Mouse (Mus musculus): ENCODE measurements around the gene Gm11060. TPM values are rescaled to one million over a fixed set of nuclear protein-coding genes. Genes with fewer than 3 reads are reported as not detected.
A peak's percentile ranks its signal among the peaks of the same experiment; 100 is the strongest.

Gene Gm11060
- polyA plus RNA-seq (2015; fragmentation: Nextera tagmentation; extraction: Ambion mirVana): not detected in 2 replicates

DNA sequence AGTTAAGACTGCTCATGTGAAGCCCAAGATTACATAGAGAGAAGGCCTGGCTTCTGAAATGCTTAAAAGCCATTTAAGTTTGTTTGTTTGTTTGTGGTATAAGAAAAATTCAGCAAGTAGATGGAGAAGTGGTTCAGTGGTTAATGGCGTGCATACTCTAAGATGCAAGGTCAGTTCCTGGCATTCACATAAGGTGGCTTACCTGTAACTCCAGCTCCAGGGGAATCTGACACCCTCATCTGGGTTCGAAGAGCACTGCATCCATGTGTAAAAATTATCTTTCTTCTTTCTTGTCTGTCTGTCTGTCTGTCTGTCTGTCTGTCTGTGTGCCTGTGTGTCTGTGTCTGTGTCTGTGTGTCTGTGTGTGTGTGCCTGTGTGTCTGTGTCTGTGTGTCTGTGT is at the start of gene Gm11060:
Gene Gm11060, plus strand, starts transcription at position 301 of the 400 bp plus-strand sequence.
- Histone ChIP-seq H3K9ac (replicated peaks) (no peak within 1 kb of the TSS), H3K27me3 (ENCODE audit: insufficient read depth, low read length) (no peaks in the 10 kb centered on the region), H3K4me3 (ENCODE audit: low read depth, low read length) (no peak within 1 kb of the TSS), H3K36me3 (replicated peaks; ENCODE audit: insufficient read depth, low read length) (no peaks in the 10 kb centered on the region), H3K9me3 (ENCODE audit: low read length) (no peaks in the 10 kb centered on the region), H3K4me1 (ENCODE audit: insufficient read depth) (no peaks in the 10 kb centered on the region), H3K4me2 (ENCODE audit: low read depth, low read length) (no peak within 1 kb of the TSS), H3K27ac (ENCODE audit: low read depth) (no peak within 1 kb of the TSS)
- WGBS (ENCODE audit: insufficient replicate concordance): 68% methylated on average over 2 of the region's 2 CpGs
- TF ChIP-seq EP300 (IDR thresholded peaks at IDR 0.05; ENCODE audit: low read depth): no peak
- TF ChIP-seq CTCF (IDR thresholded peaks at IDR 0.05; ENCODE audit: low read depth): no peak
- DNase-seq (no peak), ATAC-seq (no peak)

DNA sequence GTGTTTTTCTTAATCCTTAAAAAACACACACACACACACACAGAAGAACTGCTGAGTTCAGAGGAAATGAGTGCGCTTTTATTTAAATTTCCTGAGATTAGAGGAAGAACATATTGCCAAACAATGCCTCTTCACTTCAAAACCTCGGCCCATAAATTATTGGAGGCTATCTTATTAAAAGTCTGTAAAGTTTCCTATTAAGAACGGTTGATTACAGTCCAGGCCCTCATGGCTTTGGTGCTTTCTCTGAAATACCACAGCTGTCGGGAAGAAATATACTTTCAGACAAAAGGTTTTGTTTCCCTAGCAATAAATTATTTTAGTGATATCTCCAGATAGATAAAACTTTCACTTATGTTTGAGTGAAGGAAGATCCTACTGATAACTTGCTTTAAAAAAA is 48.7 kb upstream of the Gm11060 start:
- Histone ChIP-seq H3K27ac (ENCODE audit: low read depth) (no peak overlapping the region), H3K4me3 (ENCODE audit: low read depth, low read length) (no peak overlapping the region), H3K4me2 (ENCODE audit: low read depth, low read length) (no peak overlapping the region), H3K9me3 (ENCODE audit: low read length) (no peaks in the 10 kb centered on the region), H3K36me3 (replicated peaks; ENCODE audit: insufficient read depth, low read length) (no peaks in the 10 kb centered on the region), H3K27me3 (ENCODE audit: insufficient read depth, low read length) (no peaks in the 10 kb centered on the region), H3K9ac (replicated peaks) (no peak overlapping the region), H3K4me1 (ENCODE audit: insufficient read depth) (no peaks in the 10 kb centered on the region)
- 48% methylated on average over 4 of the region's 4 CpGs for whole genome bisulfite sequencing (ENCODE audit: insufficient replicate concordance)
- no peak for ATAC-seq
- TF ChIP-seq EP300 (IDR thresholded peaks at IDR 0.05; ENCODE audit: low read depth) (no peak), CTCF (IDR thresholded peaks at IDR 0.05; ENCODE audit: low read depth) (no peak)
- DNase-seq: no peak

DNA sequence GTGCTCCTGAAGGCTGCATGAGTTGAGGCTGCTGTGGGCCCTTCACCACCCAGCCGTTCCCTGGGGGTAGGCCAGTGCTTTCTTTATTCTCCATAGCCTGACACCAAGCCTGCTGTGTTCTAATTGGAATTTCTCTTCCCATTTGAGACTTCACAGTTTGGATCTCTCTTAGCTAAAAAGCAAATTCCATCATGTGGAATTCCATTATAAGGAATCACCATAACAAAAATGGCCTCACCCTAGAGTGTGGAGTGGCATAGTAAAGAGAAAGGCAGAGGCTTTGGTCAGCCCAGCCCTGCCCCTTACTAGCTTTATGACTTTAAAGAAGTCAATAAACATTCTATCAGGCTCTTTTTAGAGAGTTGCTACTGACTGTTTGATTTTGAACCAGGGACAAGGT is 43.5 kb upstream of the Gm11060 start:
- H3K27me3 ChIP-seq (ENCODE audit: insufficient read depth, low read length): no peaks in the 10 kb centered on the region

DNA sequence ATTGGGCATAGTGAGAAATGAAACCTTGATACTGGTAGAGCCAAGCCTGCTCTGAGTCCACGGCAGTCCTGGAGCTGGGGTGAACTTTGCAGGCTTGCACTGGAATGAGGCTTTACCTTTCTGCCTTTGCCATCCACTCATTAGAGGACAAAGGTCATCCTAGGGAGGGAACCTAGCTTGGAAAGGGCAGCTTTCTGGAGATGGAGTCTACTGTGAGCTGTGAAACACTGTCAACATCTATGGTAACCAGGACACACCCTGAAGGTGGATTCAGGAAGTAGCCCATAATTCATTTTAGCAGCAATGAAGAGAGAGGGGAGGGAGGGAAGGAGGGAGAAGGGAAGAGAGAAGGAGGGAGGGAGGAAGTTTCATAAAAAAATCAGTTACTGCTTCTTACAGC is 36.3 kb upstream of the Gm11060 start:
- DNase-seq (no peak), ATAC-seq (no peak)
- Histone ChIP-seq H3K27me3 (ENCODE audit: insufficient read depth, low read length) (no peaks in the 10 kb centered on the region), H3K27ac (ENCODE audit: low read depth) (no peak overlapping the region), H3K9ac (replicated peaks) (no peak overlapping the region), H3K4me3 (ENCODE audit: low read depth, low read length) (no peak overlapping the region), H3K4me1 (ENCODE audit: insufficient read depth) (peaks cover 6% of the 10 kb centered on the region; the same call in 1 of the 2 replicates), H3K36me3 (replicated peaks; ENCODE audit: insufficient read depth, low read length) (no peaks in the 10 kb centered on the region), H3K9me3 (ENCODE audit: low read length) (no peaks in the 10 kb centered on the region), H3K4me2 (ENCODE audit: low read depth, low read length) (no peak overlapping the region)
- TF ChIP-seq CTCF (IDR thresholded peaks at IDR 0.05; ENCODE audit: low read depth) (no peak), EP300 (IDR thresholded peaks at IDR 0.05; ENCODE audit: low read depth) (no peak)
- 28% methylated on average over 1 of the region's 1 CpGs for WGBS (ENCODE audit: insufficient replicate concordance)

More for the DNA sequence above, 43.5 kb upstream of the Gm11060 start:
- ATAC-seq: no peak
- H3K9ac ChIP-seq (replicated peaks): no peak overlapping the region
- no peaks in the 10 kb centered on the region for H3K4me1 ChIP-seq (ENCODE audit: insufficient read depth)
- no peak for TF ChIP-seq EP300 (IDR thresholded peaks at IDR 0.05; ENCODE audit: low read depth)
- TF ChIP-seq CTCF (IDR thresholded peaks at IDR 0.05; ENCODE audit: low read depth): no peak
- DNase-seq: no peak
- H3K27ac ChIP-seq (ENCODE audit: low read depth): no peak overlapping the region
- H3K4me2 ChIP-seq (ENCODE audit: low read depth, low read length): no peak overlapping the region
- no peak overlapping the region for H3K4me3 ChIP-seq (ENCODE audit: low read depth, low read length)
- H3K9me3 ChIP-seq (ENCODE audit: low read length): no peaks in the 10 kb centered on the region
- 71% methylated on average over 1 of the region's 1 CpGs for WGBS (ENCODE audit: insufficient replicate concordance)
- H3K36me3 ChIP-seq (replicated peaks; ENCODE audit: insufficient read depth, low read length): no peaks in the 10 kb centered on the region

DNA sequence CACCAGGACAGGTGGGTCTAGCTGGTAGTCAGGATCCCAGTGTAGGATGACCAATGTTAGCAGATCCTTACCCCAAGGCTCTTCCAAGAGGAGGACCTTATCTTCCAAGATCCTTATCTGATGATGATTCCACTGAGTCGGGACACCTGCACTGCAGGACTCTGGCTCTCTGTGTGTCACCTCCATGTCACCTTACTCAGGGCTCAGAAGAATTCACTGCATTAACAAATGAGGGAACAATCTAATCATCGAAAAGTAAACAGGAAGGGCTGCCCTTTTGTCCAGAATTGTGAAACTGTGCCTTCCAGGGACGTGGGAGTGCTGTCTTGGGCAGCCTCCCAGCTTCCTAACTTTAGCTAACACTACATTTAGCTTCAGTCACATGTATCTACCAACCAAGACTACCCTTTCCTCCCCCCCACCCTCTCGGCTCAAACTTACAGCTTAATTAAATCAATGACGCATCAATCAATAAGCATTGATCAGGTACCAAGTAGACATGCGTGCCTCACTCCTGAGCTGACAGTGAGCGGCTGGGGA is 33.2 kb upstream of the Gm11060 start:
- H3K9ac ChIP-seq (replicated peaks): no peak overlapping the region; the same call in 1 of the 2 replicates
- no peak overlapping the region for H3K27ac ChIP-seq (ENCODE audit: low read depth)
- H3K4me1 ChIP-seq (ENCODE audit: insufficient read depth): peaks cover 6% of the 10 kb centered on the region; the same call in 1 of the 2 replicates
- ATAC-seq: peak; percentile 45; the same call in 1 of the 2 replicates
- peak; percentile 15 for DNase-seq
- H3K4me3 ChIP-seq (ENCODE audit: low read depth, low read length): no peak overlapping the region
- H3K4me2 ChIP-seq (ENCODE audit: low read depth, low read length): peak overlapping the region; percentile 42
- WGBS (ENCODE audit: insufficient replicate concordance): 44% methylated on average over 7 of the region's 7 CpGs
- no peaks in the 10 kb centered on the region for H3K27me3 ChIP-seq (ENCODE audit: insufficient read depth, low read length)
- no peaks in the 10 kb centered on the region for H3K36me3 ChIP-seq (replicated peaks; ENCODE audit: insufficient read depth, low read length)
- TF ChIP-seq CTCF (IDR thresholded peaks at IDR 0.05; ENCODE audit: low read depth): no peak
- TF ChIP-seq EP300 (IDR thresholded peaks at IDR 0.05; ENCODE audit: low read depth): peak; percentile 32; the same call in 1 of the 2 replicates
- H3K9me3 ChIP-seq (ENCODE audit: low read length): no peaks in the 10 kb centered on the region

DNA sequence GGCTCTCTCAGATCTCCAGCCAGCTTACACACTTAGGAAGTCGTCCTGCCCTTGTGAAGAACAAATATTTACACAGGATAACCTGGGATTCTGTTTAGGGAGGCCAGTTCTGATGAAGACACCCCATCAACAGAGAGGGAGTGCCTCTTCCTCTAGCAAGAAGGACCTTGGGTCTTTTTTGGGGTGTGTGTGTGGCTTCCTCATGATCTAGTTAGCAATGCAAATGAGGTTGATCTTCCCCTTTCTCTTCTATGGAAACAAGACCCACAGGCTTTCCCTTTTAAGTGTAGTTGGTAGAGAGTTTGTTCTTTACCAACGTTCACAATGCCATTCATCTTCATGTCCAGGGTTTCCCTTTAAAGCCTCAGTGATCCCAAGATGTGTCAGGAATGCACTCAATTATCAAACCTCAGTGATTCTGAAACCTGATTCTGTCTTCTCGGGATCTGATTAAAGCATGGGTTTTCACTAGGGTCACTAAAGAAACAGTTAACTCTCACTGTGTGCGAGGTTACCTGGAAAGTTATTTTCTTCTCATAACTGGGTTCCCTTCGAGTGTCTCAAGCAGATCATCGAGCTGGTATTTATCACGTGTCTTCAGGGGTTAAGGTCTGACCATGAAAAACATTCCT is 29.0 kb upstream of the Gm11060 start:
- H3K4me2 ChIP-seq (ENCODE audit: low read depth, low read length): no peak overlapping the region
- ATAC-seq (no peak), DNase-seq (no peak)
- H3K27ac ChIP-seq (ENCODE audit: low read depth): no peak overlapping the region
- WGBS (ENCODE audit: insufficient replicate concordance): 58% methylated on average over 7 of the region's 7 CpGs
- no peak overlapping the region for H3K4me3 ChIP-seq (ENCODE audit: low read depth, low read length)
- no peak for TF ChIP-seq CTCF (IDR thresholded peaks at IDR 0.05; ENCODE audit: low read depth)
- no peak for TF ChIP-seq EP300 (IDR thresholded peaks at IDR 0.05; ENCODE audit: low read depth)
- no peaks in the 10 kb centered on the region for H3K27me3 ChIP-seq (ENCODE audit: insufficient read depth, low read length)
- H3K9me3 ChIP-seq (ENCODE audit: low read length): no peaks in the 10 kb centered on the region
- peaks cover 6% of the 10 kb centered on the region; the same call in 1 of the 2 replicates for H3K4me1 ChIP-seq (ENCODE audit: insufficient read depth)
- H3K36me3 ChIP-seq (replicated peaks; ENCODE audit: insufficient read depth, low read length): no peaks in the 10 kb centered on the region
- H3K9ac ChIP-seq (replicated peaks): no peak overlapping the region

Measured in liver, postnatal 0 days (tissue).